Mouse (Mus musculus) megakaryocyte, embryonic 14.5 days (primary cell): ENCODE data around the gene Rtn3.

Source experiments
- FLI1 ChIP-seq: IDR thresholded peaks from 2 replicates; pipeline ENCODE4 v1.6.1; 2012; ENCODE audit warnings: low read length, inconsistent platforms, mixed read lengths
- GATA1 ChIP-seq: IDR thresholded peaks from 3 replicates; pipeline ENCODE4 v1.6.1; 2012; ENCODE audit warnings: mixed read lengths, low read length, inconsistent platforms, borderline replicate concordance

DNA sequence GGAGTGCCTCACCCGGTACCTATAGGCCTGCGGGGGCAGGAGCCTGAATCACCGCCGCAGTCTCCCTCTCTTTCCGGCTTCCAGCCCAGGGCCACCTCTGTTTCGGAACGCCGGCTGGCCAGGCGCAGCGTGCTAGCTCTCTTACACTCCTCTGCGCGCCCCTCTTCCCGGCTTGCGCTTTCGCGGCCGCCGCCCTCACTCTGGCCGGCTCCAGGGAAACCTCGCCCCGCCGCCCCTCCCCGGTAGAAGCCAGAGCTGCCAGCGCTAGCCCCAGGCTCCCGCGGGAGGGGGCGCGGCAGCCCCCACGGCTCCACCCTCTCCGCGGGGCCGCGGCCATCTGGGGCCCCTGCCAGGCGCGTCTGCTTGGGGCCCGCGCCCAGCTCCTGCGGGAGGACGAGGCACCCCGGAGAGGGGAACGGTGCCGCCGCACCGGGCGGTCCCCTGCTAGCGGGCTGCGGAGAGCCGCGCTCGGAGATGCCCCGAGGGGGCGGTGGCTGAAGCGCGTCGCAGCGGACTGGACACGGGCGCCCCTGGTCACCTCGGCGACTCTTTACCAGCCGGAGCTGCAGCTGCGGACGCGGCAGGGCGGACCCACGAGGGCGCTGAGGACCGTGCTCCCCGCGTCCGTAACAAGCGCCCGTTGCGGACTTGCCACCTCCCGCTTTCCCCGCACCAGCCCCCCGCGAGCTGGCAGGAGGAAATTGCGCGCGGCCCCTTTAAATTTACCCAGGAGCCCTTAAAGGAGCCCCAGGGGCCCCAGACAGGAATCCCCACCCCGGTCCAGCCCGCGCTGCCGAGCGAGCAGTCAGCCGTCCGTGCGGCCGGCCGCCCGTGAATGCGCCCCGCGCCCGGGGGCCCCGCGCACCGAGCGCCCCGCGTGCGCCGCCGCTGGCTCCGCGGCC lies 66.0 kb downstream of the Rtn3 start, which contains the start of gene 2700081O15Rik:
- TF ChIP-seq GATA1 (no peak), FLI1 (no peak)
